Mouse (Mus musculus) olfactory bulb, adult 2 months (tissue): ENCODE results near the gene Klk1b24.

Experiments
- CTCF ChIP-seq: fragments of 200-500 bp; IDR thresholded peaks from 2 replicates; pipeline ENCODE4 v1.5.1; 2012; ENCODE audit warnings: low read depth, mild to moderate bottlenecking, low read length, moderate library complexity; ENCODE audit not compliant: insufficient read depth
- POLR2A ChIP-seq: fragments of 200-500 bp; IDR thresholded peaks from 2 replicates; pipeline ENCODE4 v1.6.1; 2012; ENCODE audit warnings: mild to moderate bottlenecking, low read depth, low read length, moderate library complexity; ENCODE audit not compliant: insufficient read depth

DNA sequence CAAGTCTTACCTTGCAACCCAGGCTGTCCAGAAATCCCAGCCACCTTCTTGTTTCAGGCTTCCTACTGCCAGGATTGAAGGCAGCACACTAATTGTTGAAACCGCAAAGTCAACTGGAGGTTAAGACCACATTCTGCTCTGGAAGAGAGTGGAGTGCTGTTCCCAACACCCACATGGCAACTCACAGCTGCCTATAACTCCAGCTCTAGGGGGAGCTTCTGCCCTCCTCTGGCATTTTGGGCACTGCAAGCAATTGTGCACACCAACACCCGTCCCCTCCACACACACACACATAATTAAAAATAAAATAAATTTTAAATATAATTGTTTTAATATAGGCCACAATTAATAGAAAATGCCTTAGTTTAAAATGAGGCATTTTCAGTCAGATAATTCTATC lies 53.1 kb downstream of the Klk1b24 start:
- TF ChIP-seq CTCF (no peak), POLR2A (no peak)
